Mouse (Mus musculus): Measurements from ENCODE around the gene Myo1a. TPM values are rescaled to one million over a fixed set of nuclear protein-coding genes. Genes with fewer than 3 reads are reported as not detected.

The Myo1a gene
- polyA plus RNA-seq, 1 experiment from 2014 or later, result 0.42 TPM

DNA sequence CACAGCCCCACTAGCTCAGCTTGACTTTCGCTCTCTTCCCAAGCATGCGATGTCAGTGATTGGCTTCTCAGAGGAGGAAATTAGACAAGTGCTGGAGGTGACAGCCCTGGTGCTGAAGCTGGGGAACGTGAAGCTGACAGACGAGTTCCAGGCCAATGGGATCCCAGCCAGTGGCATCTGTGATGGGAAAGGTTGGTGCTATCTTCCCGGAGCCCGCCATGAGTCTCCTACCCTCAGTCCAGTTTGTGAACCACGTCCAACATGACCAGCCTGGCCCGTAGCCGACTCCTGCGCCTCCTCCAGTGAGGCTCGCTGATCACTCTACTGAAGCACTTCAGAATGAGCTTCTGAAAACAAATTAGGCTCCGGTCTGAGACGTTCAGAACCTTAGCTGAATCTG lies 5.4 kb downstream of the Myo1a start:
- no peak for ATAC-seq (ENCODE audit: low FRiP score, low read depth)
- Histone ChIP-seq H3K4me3 (no peak overlapping the region), H3K27me3 (no peaks in the 10 kb centered on the region), H3K4me1 (peaks cover 11% of the 10 kb centered on the region; the same call in 1 of the 2 replicates), H3K4me2 (replicated peaks) (no peak overlapping the region), H3K27ac (no peak overlapping the region), H3K36me3 (no peaks in the 10 kb centered on the region), H3K9ac (no peak overlapping the region), H3K9me3 (no peaks in the 10 kb centered on the region)
- 76% methylated on average over 13 of the region's 13 CpGs for WGBS

- WGBS, result 42% methylated on average over 6 of the region's 6 CpGs
- H3K36me3 ChIP-seq, result no peaks in the 10 kb centered on the region
- no peak overlapping the region for H3K4me2 ChIP-seq (replicated peaks)
- no peaks in the 10 kb centered on the region for H3K27me3 ChIP-seq
- H3K9ac ChIP-seq, result no peak overlapping the region
- peaks cover 11% of the 10 kb centered on the region; the same call in 1 of the 2 replicates for H3K4me1 ChIP-seq
- no peak for ATAC-seq (ENCODE audit: low FRiP score, low read depth)
- H3K4me3 ChIP-seq, result no peak overlapping the region
- H3K27ac ChIP-seq, result no peak overlapping the region
- no peaks in the 10 kb centered on the region for H3K9me3 ChIP-seq
Observed at GRCm38 (mm10) chr10:127712736-127713135, 7.8 kb downstream of the Myo1a start.

DNA sequence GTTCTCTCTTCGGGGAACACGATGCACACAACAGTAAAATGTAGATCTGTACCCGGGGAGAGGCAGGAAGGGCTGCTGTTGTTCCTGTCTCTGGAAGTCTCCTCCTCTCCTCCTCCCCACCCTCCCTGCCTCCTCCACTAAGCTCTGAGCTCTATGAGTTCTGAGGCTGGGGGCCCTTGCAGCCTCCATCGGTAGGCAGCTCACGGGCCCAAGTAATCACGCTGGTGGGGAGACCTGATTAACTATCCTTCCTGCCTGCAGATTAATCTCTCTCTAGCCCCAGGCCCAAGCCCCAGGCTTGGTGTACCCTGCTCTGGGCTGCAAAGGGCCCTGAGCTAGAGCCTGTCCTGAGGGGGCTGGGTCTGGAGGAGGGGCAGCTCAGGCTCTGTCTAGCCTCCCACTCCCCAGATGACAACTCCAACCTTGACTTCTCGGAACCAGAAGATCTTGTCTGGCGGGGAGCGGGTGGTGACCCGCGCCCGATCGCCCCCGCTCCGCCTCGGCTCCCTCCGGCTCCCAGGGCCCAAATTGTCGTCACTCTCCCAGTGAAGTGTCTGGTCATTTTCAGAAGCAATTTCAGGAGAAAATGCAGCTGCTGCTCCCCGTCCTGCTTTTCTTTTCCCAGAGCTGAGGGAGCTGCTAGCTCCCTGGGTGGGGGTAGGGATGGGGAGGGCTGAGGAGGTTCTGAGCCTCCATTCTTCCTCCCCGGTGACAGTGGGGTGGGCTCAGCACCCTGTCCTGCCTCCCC lies 16.9 kb downstream of the Myo1a start:
- Histone ChIP-seq H3K4me3 (0 out of 2 replicates have a peak overlapping the region, but pooled peaks have one; percentile 10), H3K36me3 (no peaks in the 10 kb centered on the region), H3K4me1 (peaks cover 15% of the 10 kb centered on the region), H3K4me2 (replicated peaks) (peak overlapping the region; percentile 45), H3K27me3 (peaks cover 38% of the 10 kb centered on the region), H3K27ac (no peak overlapping the region), H3K9me3 (no peaks in the 10 kb centered on the region), H3K9ac (peak overlapping the region; percentile 54)
- no peak; the same call in 1 of the 2 replicates for ATAC-seq (ENCODE audit: low FRiP score, low read depth)
- WGBS, result 13% methylated on average over 20 of the region's 20 CpGs

GRCm38 (mm10) chr10:127724178-127724577 lies 19.2 kb downstream of the Myo1a start, which contains the start of gene Tac2:
Gene Tac2, plus strand, starts transcription at chr10:127724478.
- H3K4me1 ChIP-seq, result peaks cover 15% of the 10 kb centered on the region
- no peaks in the 10 kb centered on the region for H3K36me3 ChIP-seq
- H3K9ac ChIP-seq, result no peak within 1 kb of the TSS
- ATAC-seq (ENCODE audit: low FRiP score, low read depth), result no peak
- no peaks in the 10 kb centered on the region for H3K9me3 ChIP-seq
- WGBS, result 79% methylated on average over 3 of the region's 3 CpGs
- peaks cover 47% of the 10 kb centered on the region for H3K27me3 ChIP-seq
- no peak within 1 kb of the TSS for H3K27ac ChIP-seq
- H3K4me3 ChIP-seq, result no peak within 1 kb of the TSS
- no peak within 1 kb of the TSS for H3K4me2 ChIP-seq (replicated peaks)

GRCm38 (mm10) chr10:127725136-127725535 lies 20.2 kb downstream of the Myo1a start:
- Histone ChIP-seq H3K27ac (no peak overlapping the region), H3K9ac (no peak overlapping the region), H3K4me3 (no peak overlapping the region), H3K36me3 (no peaks in the 10 kb centered on the region), H3K4me2 (replicated peaks) (no peak overlapping the region), H3K27me3 (peaks cover 40% of the 10 kb centered on the region), H3K4me1 (peaks cover 15% of the 10 kb centered on the region), H3K9me3 (no peaks in the 10 kb centered on the region)
- WGBS, result 63% methylated on average over 4 of the region's 4 CpGs
- no peak for ATAC-seq (ENCODE audit: low FRiP score, low read depth)

- Histone ChIP-seq H3K9ac (no peak overlapping the region), H3K4me1 (peaks cover 2% of the 10 kb centered on the region; the same call in 1 of the 2 replicates), H3K27ac (no peak overlapping the region), H3K36me3 (no peaks in the 10 kb centered on the region), H3K27me3 (peaks cover 12% of the 10 kb centered on the region), H3K9me3 (no peaks in the 10 kb centered on the region), H3K4me3 (no peak overlapping the region), H3K4me2 (replicated peaks) (no peak overlapping the region)
- ATAC-seq (ENCODE audit: low FRiP score, low read depth), result no peak
- 71% methylated on average over 8 of the region's 8 CpGs for WGBS
Observed at GRCm38 (mm10) chr10:127728437-127728836, 23.5 kb downstream of the Myo1a start.

DNA sequence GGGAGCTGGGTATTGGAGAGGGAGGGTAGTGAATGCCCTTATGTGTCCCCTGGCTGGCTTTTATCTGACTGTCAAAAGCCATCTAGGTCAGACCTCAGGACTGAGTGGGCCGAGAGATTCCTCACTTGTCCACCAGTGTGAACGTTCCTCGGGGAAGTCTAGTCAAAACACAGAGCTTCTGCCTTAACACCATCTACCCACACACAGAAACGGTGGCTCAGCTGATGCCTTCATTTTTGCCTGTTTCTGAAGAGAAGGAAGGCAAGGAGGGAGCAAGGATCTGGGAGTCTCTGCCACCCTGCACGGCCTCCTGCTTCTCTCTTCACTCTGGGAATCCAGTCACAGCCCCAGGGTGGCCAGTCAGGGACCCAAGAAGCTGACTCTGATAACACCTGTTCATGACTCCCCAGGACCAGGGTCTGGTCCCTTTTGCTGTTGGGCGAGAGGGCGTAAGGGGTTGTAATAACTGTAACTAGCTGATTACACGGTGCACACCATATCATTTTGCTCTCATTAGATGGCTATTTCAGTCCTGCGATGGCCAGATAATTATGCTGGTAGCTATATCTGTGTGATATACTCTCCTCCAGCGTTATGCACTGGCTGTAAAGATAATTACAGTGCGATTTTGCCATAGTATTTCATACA lies 25.4 kb downstream of the Myo1a start:
- Histone ChIP-seq H3K9ac (no peak overlapping the region), H3K27me3 (peaks cover 12% of the 10 kb centered on the region), H3K36me3 (no peaks in the 10 kb centered on the region), H3K4me3 (no peak overlapping the region), H3K4me2 (replicated peaks) (no peak overlapping the region), H3K9me3 (no peaks in the 10 kb centered on the region), H3K4me1 (peaks cover 2% of the 10 kb centered on the region; the same call in 1 of the 2 replicates), H3K27ac (no peak overlapping the region)
- ATAC-seq (ENCODE audit: low FRiP score, low read depth), result no peak
- 64% methylated on average over 11 of the region's 11 CpGs for WGBS

DNA sequence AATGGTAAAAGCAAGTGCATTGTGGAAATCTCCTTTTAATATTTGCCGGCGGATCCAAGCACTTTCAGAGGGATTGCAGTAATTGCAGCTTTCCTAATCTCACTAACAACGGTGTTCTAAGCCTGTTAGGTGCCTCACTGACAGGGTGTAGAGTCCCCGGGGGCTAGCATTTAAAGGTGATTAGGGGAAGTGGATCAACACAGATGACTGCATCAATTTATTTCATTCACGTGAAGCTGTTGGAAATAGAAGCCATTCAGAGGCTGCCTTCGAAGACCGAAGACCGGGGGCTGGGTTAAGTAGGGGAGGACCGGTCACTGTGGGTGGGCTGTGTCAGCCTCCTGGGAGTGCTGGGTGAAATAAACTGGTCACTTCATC lies 26.0 kb downstream of the Myo1a start:
- ATAC-seq (ENCODE audit: low FRiP score, low read depth), result no peak
- 36% methylated on average over 9 of the region's 9 CpGs for WGBS
- Histone ChIP-seq H3K36me3 (no peaks in the 10 kb centered on the region), H3K4me3 (no peak overlapping the region), H3K4me2 (replicated peaks) (no peak overlapping the region), H3K4me1 (peaks cover 2% of the 10 kb centered on the region; the same call in 1 of the 2 replicates), H3K9me3 (no peaks in the 10 kb centered on the region), H3K27me3 (peaks cover 9% of the 10 kb centered on the region), H3K27ac (no peak overlapping the region), H3K9ac (no peak overlapping the region)

GRCm38 (mm10) chr10:127731397-127731796 lies 26.4 kb downstream of the Myo1a start:
- 22% methylated on average over 5 of the region's 5 CpGs for WGBS
- H3K4me3 ChIP-seq, result no peak overlapping the region
- peaks cover 9% of the 10 kb centered on the region for H3K27me3 ChIP-seq
- H3K4me2 ChIP-seq (replicated peaks), result no peak overlapping the region
- H3K9me3 ChIP-seq, result no peaks in the 10 kb centered on the region
- peaks cover 2% of the 10 kb centered on the region; the same call in 1 of the 2 replicates for H3K4me1 ChIP-seq
- H3K27ac ChIP-seq, result no peak overlapping the region
- no peak overlapping the region for H3K9ac ChIP-seq
- ATAC-seq (ENCODE audit: low FRiP score, low read depth), result no peak
- H3K36me3 ChIP-seq, result no peaks in the 10 kb centered on the region

DNA sequence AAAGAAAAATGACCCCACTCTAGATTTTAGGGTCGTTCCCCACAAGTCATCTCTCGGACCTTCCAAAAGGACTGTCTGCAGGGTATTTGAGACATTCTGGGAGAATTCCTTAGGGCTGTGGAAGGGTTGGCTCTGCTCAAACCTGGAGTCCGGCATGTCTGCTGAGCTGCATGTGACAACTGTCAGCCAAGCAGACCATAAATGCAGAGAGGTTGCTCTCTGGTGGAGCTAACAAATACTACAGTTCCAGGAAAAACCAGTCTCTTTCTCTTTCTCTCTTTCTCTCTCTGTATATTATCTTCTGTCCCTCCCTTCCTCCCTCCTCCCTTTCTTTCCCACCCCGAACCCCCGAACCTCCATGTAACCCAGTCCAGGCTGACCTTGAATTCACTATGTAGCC lies 29.5 kb downstream of the Myo1a start:
- WGBS, result 45% methylated on average over 5 of the region's 5 CpGs
- H3K4me1 ChIP-seq, result peaks cover 6% of the 10 kb centered on the region; the same call in 1 of the 2 replicates
- no peak overlapping the region for H3K9ac ChIP-seq
- no peaks in the 10 kb centered on the region for H3K9me3 ChIP-seq
- H3K36me3 ChIP-seq, result no peaks in the 10 kb centered on the region
- H3K4me3 ChIP-seq, result no peak overlapping the region
- no peak overlapping the region for H3K27ac ChIP-seq
- no peak overlapping the region for H3K4me2 ChIP-seq (replicated peaks)
- ATAC-seq (ENCODE audit: low FRiP score, low read depth), result peak; percentile 29; the same call in 1 of the 2 replicates
- H3K27me3 ChIP-seq, result no peaks in the 10 kb centered on the region; the same call in 1 of the 2 replicates

DNA sequence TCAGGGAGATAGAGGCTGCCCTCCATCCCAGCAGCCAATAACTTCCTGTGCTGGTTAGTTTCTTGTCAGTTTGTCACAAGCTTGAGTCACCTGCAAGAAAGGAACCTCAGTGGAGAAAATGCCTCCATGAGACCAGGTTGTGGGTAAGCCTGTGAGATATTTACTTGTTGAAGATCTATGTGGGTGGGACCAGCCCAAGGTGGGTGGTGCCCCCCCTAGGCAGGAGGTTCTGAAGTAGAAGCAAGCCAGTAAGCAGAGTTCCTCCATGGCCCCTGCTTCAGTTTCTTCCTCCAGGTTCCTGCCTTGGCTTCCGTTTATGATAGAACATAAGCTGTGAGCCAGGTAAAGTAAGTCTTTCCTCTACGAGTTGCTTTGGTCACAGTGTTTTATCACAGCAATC lies 31.3 kb downstream of the Myo1a start:
- H3K27me3 ChIP-seq, result no peaks in the 10 kb centered on the region; the same call in 1 of the 2 replicates
- peaks cover 15% of the 10 kb centered on the region for H3K4me1 ChIP-seq
- H3K36me3 ChIP-seq, result peaks cover 2% of the 10 kb centered on the region
- H3K4me2 ChIP-seq (replicated peaks), result no peak overlapping the region
- no peak overlapping the region for H3K27ac ChIP-seq
- ATAC-seq (ENCODE audit: low FRiP score, low read depth), result no peak
- no peaks in the 10 kb centered on the region for H3K9me3 ChIP-seq
- no peak overlapping the region for H3K4me3 ChIP-seq
- WGBS, result 74% methylated on average over 2 of the region's 2 CpGs
- no peak overlapping the region for H3K9ac ChIP-seq

- ATAC-seq (ENCODE audit: low FRiP score, low read depth), result no peak
- peaks cover 9% of the 10 kb centered on the region for H3K36me3 ChIP-seq
- no peak overlapping the region for H3K27ac ChIP-seq
- no peak overlapping the region for H3K4me2 ChIP-seq (replicated peaks)
- no peak overlapping the region for H3K9ac ChIP-seq
- 74% methylated on average over 4 of the region's 4 CpGs for WGBS
- no peaks in the 10 kb centered on the region for H3K27me3 ChIP-seq
- H3K9me3 ChIP-seq, result no peaks in the 10 kb centered on the region
- no peak overlapping the region for H3K4me3 ChIP-seq
- H3K4me1 ChIP-seq, result peaks cover 15% of the 10 kb centered on the region
Observed at GRCm38 (mm10) chr10:127736916-127737315, 31.9 kb downstream of the Myo1a start.
